Comparison of ENCODE assay signal across 8 mouse cellular contexts in the genomic region with DNA sequence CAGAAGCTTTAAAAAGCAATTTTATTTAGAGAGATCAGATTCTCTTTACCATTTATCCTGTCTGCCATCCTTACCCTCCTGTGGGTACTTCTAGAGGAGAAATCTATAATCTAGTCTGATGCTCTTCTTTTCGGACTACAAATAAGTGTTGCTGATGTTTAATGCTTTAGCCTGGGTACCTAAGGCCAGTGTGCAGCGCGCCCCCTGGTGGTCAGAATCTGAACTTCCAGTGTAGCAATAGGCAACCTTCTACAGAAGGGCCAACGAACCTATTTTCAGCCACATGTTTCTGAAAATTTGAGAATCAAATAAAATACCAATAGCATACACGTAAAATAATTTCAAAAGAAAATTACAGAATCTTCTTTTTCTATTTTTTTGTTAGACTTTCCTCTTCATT.
DNase-seq lines count a peak whose midpoint lies in the region.

No protein-coding gene starts in this region.

- DNase-seq in ovary, postnatal 10 days (ENCODE audit: low spot score) = peak; percentile 77
- no peak for DNase-seq in ovary, adult 18-20 months (ENCODE audit: low spot score)
- peak; percentile 69 for DNase-seq in brain, adult 2 months (ENCODE audit: low read depth, low spot score)
- peak; percentile 74 to 76 for DNase-seq in frontal cortex, postnatal 25 days (ENCODE audit: low spot score in 2 of 2)
- peak; percentile 81 for DNase-seq in layer of hippocampus, adult 11-12 months (ENCODE audit: low spot score)
- peak; percentile 79 for DNase-seq in lung, postnatal 10 days
- DNase-seq in right cerebral cortex, postnatal 4 days = peak; percentile 78
- no peak for DNase-seq in T-cell, adult 2 months (ENCODE audit: low spot score)

Comparison
In these comparisons a context has a peak if more than half of its experiments do, and no peak if none do; other contexts are left out.
1. DNase-seq: peak in ovary, postnatal 10 days (single experiment), brain, adult 2 months (single experiment), frontal cortex, postnatal 25 days (2 of 2), layer of hippocampus, adult 11-12 months (single experiment), lung, postnatal 10 days (single experiment) and right cerebral cortex, postnatal 4 days (single experiment); none in ovary, adult 18-20 months (single experiment) and T-cell, adult 2 months (single experiment).